8 mouse cellular contexts compared by ENCODE assay signal in genomic region chr11:95413641-95414535, GRCm38 (mm10). TPM values are rescaled to one million over a fixed set of nuclear protein-coding genes. Genes with fewer than 3 reads are reported as not detected.
DNase-seq lines count a peak whose midpoint lies in the region; ATAC-seq and TF ChIP-seq lines count a peak whose summit lies in the region.

Gene Spop (plus strand): TSS chr11:95414080.

- peak within 1 kb of the TSS; percentile 83 for H3K4me2 ChIP-seq in forebrain, embryonic 16.5 days (ENCODE audit: low read length)
- peak within 1 kb of the TSS; percentile 82 for H3K4me2 ChIP-seq in lung, embryonic 14.5 days

- H3K27me3 ChIP-seq in forebrain, embryonic 16.5 days (replicated peaks; ENCODE audit: control insufficient read depth, insufficient read depth, low read length) = no peaks in the 10 kb centered on the region
- no peaks in the 10 kb centered on the region for H3K27me3 ChIP-seq in lung, embryonic 14.5 days (ENCODE audit: insufficient read depth, low read length)
- H3K27me3 ChIP-seq in thymus, adult 2 months (ENCODE audit: control insufficient read depth, insufficient read depth, low read length) = no peaks in the 10 kb centered on the region

- peaks cover 0 to 5% of the 10 kb centered on the region in 2 experiments; a peak in 1 of 4 replicates for H3K4me1 ChIP-seq in ES-E14 (ENCODE audit: control insufficient read depth in 2 of 2, insufficient read depth in 2 of 2, low read length in 2 of 2, poor library complexity in 1 of 2)
- H3K4me1 ChIP-seq in forebrain, embryonic 16.5 days (replicated peaks; ENCODE audit: control insufficient read depth, insufficient read depth, low read length) = peaks cover 25% of the 10 kb centered on the region
- H3K4me1 ChIP-seq in lung, embryonic 14.5 days (ENCODE audit: insufficient read depth) = peaks cover 10% of the 10 kb centered on the region
- peaks cover 4% of the 10 kb centered on the region for H3K4me1 ChIP-seq in olfactory bulb, adult 2 months (ENCODE audit: control insufficient read depth, insufficient read depth, low read length)
- H3K4me1 ChIP-seq in thymus, adult 2 months (replicated peaks; ENCODE audit: control insufficient read depth, insufficient read depth, low read length) = peaks cover 2% of the 10 kb centered on the region; the same call in 1 of the 2 replicates

- intact Hi-C loops in heart, postnatal 36 days (cut with DNase I) = no loop called here

- 2% methylated on average over 56 of the region's 58 CpGs for WGBS in forebrain, embryonic 16.5 days
- 3% methylated on average over 46 of the region's 58 CpGs for WGBS in lung, embryonic 14.5 days
- 1% methylated on average over 56 of the region's 58 CpGs for WGBS in olfactory bulb, adult 2 months
- under 1% methylated on average over 52 of the region's 58 CpGs for WGBS in thymus, adult 2 months

- TF ChIP-seq CTCF in layer of hippocampus, adult 2 months (conservative IDR thresholded peaks at IDR 0.05) = no peak
- no peak for TF ChIP-seq CTCF in lung, embryonic 14.5 days (IDR thresholded peaks at IDR 0.05; ENCODE audit: low read depth)
- no peak for TF ChIP-seq CTCF in olfactory bulb, adult 2 months (IDR thresholded peaks at IDR 0.05; ENCODE audit: insufficient read depth, low read depth, low read length)
- no peak for TF ChIP-seq CTCF in thymus, adult 2 months (IDR thresholded peaks at IDR 0.05; ENCODE audit: borderline replicate concordance, control insufficient read depth, extremely low read depth, insufficient read depth, low read length, poor library complexity)

- H3K27ac ChIP-seq in ES-E14 (ENCODE audit: insufficient read depth, low read depth, low read length, poor library complexity, severe bottlenecking) = peak within 1 kb of the TSS; percentile 25
- peak within 1 kb of the TSS; percentile 96 for H3K27ac ChIP-seq in forebrain, embryonic 16.5 days (ENCODE audit: low read length)
- H3K27ac ChIP-seq in layer of hippocampus, adult 2 months = peak within 1 kb of the TSS; percentile 97
- peak within 1 kb of the TSS; percentile 94 for H3K27ac ChIP-seq in lung, embryonic 14.5 days (ENCODE audit: low read depth)
- peak within 1 kb of the TSS; percentile 93 for H3K27ac ChIP-seq in olfactory bulb, adult 2 months (ENCODE audit: insufficient read depth, low read depth, low read length)
- peak within 1 kb of the TSS; percentile 93 for H3K27ac ChIP-seq in thymus, adult 2 months (ENCODE audit: control insufficient read depth, insufficient read depth, low read length)

- H3K9me3 ChIP-seq in ES-E14 (ENCODE audit: control insufficient read depth, insufficient read depth, low read depth, low read length) = no peaks in the 10 kb centered on the region
- no peaks in the 10 kb centered on the region for H3K9me3 ChIP-seq in forebrain, embryonic 16.5 days (ENCODE audit: control insufficient read depth, low read length)
- H3K9me3 ChIP-seq in lung, embryonic 14.5 days (ENCODE audit: low read depth, low read length) = no peaks in the 10 kb centered on the region

- TF ChIP-seq POLR2A in olfactory bulb, adult 2 months (IDR thresholded peaks at IDR 0.05; ENCODE audit: insufficient read depth, low read depth, low read length) = 0 out of 2 replicates have a peak, but pooled peaks have one; percentile 33
- 0 out of 2 replicates have a peak, but pooled peaks have one; percentile 28 for TF ChIP-seq POLR2A in thymus, adult 2 months (IDR thresholded peaks at IDR 0.05; ENCODE audit: control insufficient read depth, extremely low read depth, insufficient read depth, low read length, poor library complexity)

- H3K9ac ChIP-seq in ES-E14 (ENCODE audit: insufficient read depth, low read depth, low read length, poor library complexity, severe bottlenecking) = peak within 1 kb of the TSS; percentile 76
- peak within 1 kb of the TSS; percentile 75 for H3K9ac ChIP-seq in forebrain, embryonic 16.5 days (replicated peaks; ENCODE audit: low read depth, low read length)
- peak within 1 kb of the TSS; percentile 55 for H3K9ac ChIP-seq in lung, embryonic 14.5 days

- ATAC-seq in forebrain, embryonic 16.5 days = peak; percentile 74
- ATAC-seq in lung, embryonic 14.5 days (ENCODE audit: insufficient read depth) = peak; percentile 86

- H3K4me3 ChIP-seq in ES-E14 (ENCODE audit: insufficient read depth in 1 of 2, low read depth in 1 of 2, low read length in 2 of 2, poor library complexity in 1 of 2, severe bottlenecking in 1 of 2) = peak within 1 kb of the TSS; percentile 74 to 80
- peak within 1 kb of the TSS; percentile 72 for H3K4me3 ChIP-seq in forebrain, embryonic 16.5 days (replicated peaks; ENCODE audit: low read length)
- H3K4me3 ChIP-seq in layer of hippocampus, adult 2 months = peak within 1 kb of the TSS; percentile 86
- H3K4me3 ChIP-seq in lung, embryonic 14.5 days (ENCODE audit: low read depth, low read length) = peak within 1 kb of the TSS; percentile 63
- H3K4me3 ChIP-seq in olfactory bulb, adult 2 months (ENCODE audit: insufficient read depth, low read depth, low read length) = peak within 1 kb of the TSS; percentile 63
- peak within 1 kb of the TSS; percentile 67 for H3K4me3 ChIP-seq in thymus, adult 2 months (ENCODE audit: control insufficient read depth, insufficient read depth, low read length)

- in situ Hi-C loops in ES-E14 (cut with MboI; ENCODE audit: low sequenced_read_pairs in 2 of 2, unreplicated experiment in 2 of 2) = no loop called here

- DNase-seq in ES-E14 (ENCODE audit: low read depth, low spot score) = peak; percentile 96
- peak; percentile 88 for DNase-seq in cerebellum, adult 11-12 months
- peak; percentile 94 for DNase-seq in heart, postnatal 36 days
- peak; percentile 82 to 86 for DNase-seq in layer of hippocampus, adult 2 months (ENCODE audit: low spot score in 2 of 2)
- DNase-seq in lung, embryonic 14.5 days = peak; percentile 98
- DNase-seq in thymus, adult 2 months = peak; percentile 91

- H3K36me3 ChIP-seq in ES-E14 (ENCODE audit: control insufficient read depth, insufficient read depth, low read length, poor library complexity, severe bottlenecking) = no peaks in the 10 kb centered on the region
- no peaks in the 10 kb centered on the region for H3K36me3 ChIP-seq in forebrain, embryonic 16.5 days (ENCODE audit: control insufficient read depth, insufficient read depth)
- H3K36me3 ChIP-seq in lung, embryonic 14.5 days (ENCODE audit: insufficient read depth) = 0 out of 2 replicates have a peak, but pooled peaks cover 6% of the 10 kb centered on the region
- no peaks in the 10 kb centered on the region; the same call in 1 of the 2 replicates for H3K36me3 ChIP-seq in thymus, adult 2 months (ENCODE audit: control insufficient read depth, insufficient read depth, low read length)

TF ChIP-seq in ES-E14, 5 proteins besides CTCF, POLR2A, EP300 and RAD21:
- TF ChIP-seq ZC3H11A (IDR thresholded peaks at IDR 0.05; ENCODE audit: borderline replicate concordance, low read depth, low read length) (no peak), MAFK (IDR thresholded peaks at IDR 0.05; ENCODE audit: insufficient read depth, low read depth, low read length) (no peak), HCFC1 (IDR thresholded peaks at IDR 0.05; ENCODE audit: borderline replicate concordance, insufficient read depth, low read length) (peak; percentile 39; the same call in 1 of the 2 replicates), CHD2 (IDR thresholded peaks at IDR 0.05; ENCODE audit: low read depth, low read length) (peak; percentile 72), ZNF384 (IDR thresholded peaks at IDR 0.05; ENCODE audit: low read depth, low read length) (0 out of 2 replicates have a peak, but pooled peaks have one; percentile 28)

RNA-seq across cellular contexts. Expression of gene Spop, which starts in this region (rescaled TPM):
- 21.5 and 30.8 TPM in 2 replicates for total RNA-seq in ES-E14 (2012; rRNA removed)
- polyA plus RNA-seq in forebrain, embryonic 16.5 days (2015; fragmentation: Nextera tagmentation; extraction: Ambion mirVana) = 252 and 265 TPM in 2 replicates
- total RNA-seq in heart, postnatal 36 days (2021) = 100 to 1,000 TPM; 175 to 193 TPM
- 100 to 1,000 TPM; 170 to 176 TPM for total RNA-seq in layer of hippocampus, adult 2 months (2021)
- 112 and 114 TPM in 2 replicates for polyA plus RNA-seq in lung, embryonic 14.5 days (2014; fragmentation: Nextera tagmentation; extraction: Ambion mirVana)
- not detected in 2 replicates for polyA plus RNA-seq in olfactory bulb, adult 2 months (2012; ENCODE audit: insufficient read depth, insufficient read length, low replicate concordance, missing spikeins)
- 47.9 and 52.0 TPM in 2 replicates for polyA plus RNA-seq in thymus, adult 2 months (2012; rRNA removed)

Comparison
In these comparisons a context has a peak if more than half of its experiments do, and no peak if none do; other contexts are left out.
1. Peak in every context shown above with its lines: DNase-seq, ATAC-seq, H3K4me3 ChIP-seq and H3K27ac ChIP-seq.
2. H3K27ac ChIP-seq: peak in every context shown above with its lines; median percentile 97 in layer of hippocampus, adult 2 months; 96 in forebrain, embryonic 16.5 days; 94 in lung, embryonic 14.5 days; 93 in olfactory bulb, adult 2 months; 93 in thymus, adult 2 months; 25 in ES-E14.